Mouse (Mus musculus) liver, embryonic 16.5 days (tissue): ENCODE data around the gene Zfp53. TPM values are rescaled to one million over a fixed set of nuclear protein-coding genes. Genes with fewer than 3 reads are reported as not detected.
"Not testable (repeated sequence)": the region's sequence is repeated elsewhere in the genome, so short reads cannot be mapped to it uniquely, and the experiment has no call there.

Source experiments
- ATAC-seq: fragments of 200-750 bp; cut with Nextera tagmentation; 2 replicates; pipeline ENCODE4 v1.8.0; 2017; ENCODE audit warnings: low read depth, mild to moderate bottlenecking, moderate number of reproducible peaks, moderate library complexity
- H3K27ac ChIP-seq: fragments of 300-500 bp; sonication (generic); 2 replicates; pipeline ENCODE4 v1.5.1; 2014; ENCODE audit warnings: mild to moderate bottlenecking, low read length
- H3K27me3 ChIP-seq: fragments of 300-500 bp; sonication (generic); 2 replicates; pipeline ENCODE4 v1.6.1; 2014; ENCODE audit warnings: low read depth, low read length, mixed read lengths; ENCODE audit not compliant: control insufficient read depth, insufficient read depth
- H3K36me3 ChIP-seq: fragments of 300-500 bp; sonication (generic); 2 replicates; pipeline ENCODE4 v1.6.1; 2014; ENCODE audit warnings: mild to moderate bottlenecking; ENCODE audit not compliant: control insufficient read depth, insufficient read depth
- H3K4me1 ChIP-seq: fragments of 300-500 bp; sonication (generic); 2 replicates; pipeline ENCODE4 v1.6.1; 2014; ENCODE audit warnings: low read depth, low read length, mixed read lengths; ENCODE audit not compliant: control insufficient read depth
- H3K4me2 ChIP-seq: fragments of 300-500 bp; sonication (generic); 2 replicates; pipeline ENCODE4 v1.6.1; 2014; ENCODE audit warnings: low read depth, low read length, mixed read lengths
- H3K4me3 ChIP-seq: fragments of 300-500 bp; sonication (generic); 2 replicates; pipeline ENCODE4 v1.5.1; 2014; ENCODE audit warnings: low read depth, mild to moderate bottlenecking, low read length
- H3K9ac ChIP-seq: fragments of 300-500 bp; sonication (generic); 2 replicates; pipeline ENCODE4 v1.6.1; 2014; ENCODE audit warnings: low read depth, low read length
- H3K9me3 ChIP-seq: fragments of 300-500 bp; sonication (generic); replicated peaks from 2 replicates; pipeline ENCODE4 v1.6.1; 2016; ENCODE audit warnings: low read length; ENCODE audit not compliant: control insufficient read depth
- WGBS: fragments of 180-500 bp; shearing (Covaris S2); extraction: QIAGEN DNeasy Blood & Tissue Kit; methylation state at CpG from one replicate; pipeline ENCODE4 v1.1.7; 2014; ENCODE audit not compliant: insufficient replicate concordance; 5-methylcytosine and 5-hydroxymethylcytosine counted together
- polyA plus RNA-seq: library from polyadenylated mRNA; unstranded; fragments of >200 nt; fragmentation: Nextera tagmentation; extraction: Ambion mirVana; gene quantifications from 2 replicates; pipeline ENCODE4 v1.2.1, GENCODE M21; 2015

The Zfp53 gene
- 3.1 TPM in 2 replicates for polyA plus RNA-seq

DNA sequence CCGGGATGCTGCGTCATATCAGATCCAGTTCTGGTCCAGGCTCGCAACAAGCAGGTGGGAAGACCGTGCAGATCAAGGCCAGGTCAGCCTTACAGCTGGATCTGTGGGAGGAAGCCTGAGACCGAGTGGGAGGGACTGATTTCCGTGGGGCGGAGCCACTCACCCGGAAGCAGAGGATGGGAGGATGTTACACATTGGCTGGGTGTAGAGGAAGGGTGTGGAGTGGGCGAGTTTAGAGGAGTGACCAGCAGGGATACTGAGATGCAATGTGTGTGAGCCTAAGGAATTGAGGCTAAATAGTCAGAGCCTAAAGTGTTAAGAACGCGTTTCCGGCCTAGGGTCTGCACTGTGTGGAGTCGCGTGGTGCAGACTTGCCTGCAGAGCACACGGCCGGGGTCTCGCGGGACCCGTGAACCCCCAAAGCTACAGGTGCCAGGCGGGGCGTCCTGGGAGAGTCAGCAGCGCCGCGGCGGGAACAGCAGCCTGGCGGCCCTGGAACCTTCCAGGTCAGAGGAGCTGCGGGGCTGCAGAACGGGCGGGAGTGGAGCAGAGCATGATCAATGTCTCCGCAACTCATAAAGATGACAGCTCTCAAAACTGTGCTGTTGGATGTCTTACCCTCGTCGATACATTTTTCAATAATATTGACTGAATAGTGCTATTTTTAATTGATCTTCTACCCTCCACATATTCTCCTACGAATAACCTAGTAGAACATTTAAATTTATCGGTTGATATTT is at the start of gene Zfp53:
Zfp53 (plus strand) TSS at position 239 of the 740 bp plus-strand sequence.
- peak within 1 kb of the TSS; percentile 80 for H3K4me2 ChIP-seq
- whole genome bisulfite sequencing: under 1% methylated on average over 34 of the region's 34 CpGs
- peak; percentile 100 for ATAC-seq
- H3K4me1 ChIP-seq: peaks cover 8% of the 10 kb centered on the region
- H3K9me3 ChIP-seq: no peaks in the 10 kb centered on the region
- peak within 1 kb of the TSS; percentile 76 for H3K9ac ChIP-seq
- H3K36me3 ChIP-seq: no peaks in the 10 kb centered on the region; the same call in 1 of the 2 replicates
- peak within 1 kb of the TSS; percentile 78 for H3K27ac ChIP-seq
- H3K4me3 ChIP-seq: peak within 1 kb of the TSS; percentile 80
- H3K27me3 ChIP-seq: no peaks in the 10 kb centered on the region

DNA sequence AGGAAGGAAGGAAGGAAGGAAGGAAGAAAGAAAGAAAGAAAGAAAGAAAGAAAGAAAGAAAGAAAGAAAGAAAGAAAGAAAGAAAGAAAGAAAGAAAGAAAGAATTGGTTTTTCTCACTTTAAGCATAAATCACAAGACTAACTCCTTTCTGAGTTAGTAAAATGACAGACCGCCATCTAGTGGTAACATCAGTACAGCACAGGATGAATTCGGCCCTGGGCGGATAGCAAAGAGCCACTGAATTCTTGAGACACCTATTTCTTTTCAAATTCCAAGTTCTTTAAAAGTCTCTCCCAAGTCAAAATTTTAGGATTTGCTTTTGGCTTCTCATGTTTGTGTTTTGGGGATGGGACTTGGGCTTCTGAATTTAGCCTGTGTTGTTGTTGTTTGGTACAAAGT is 39.1 kb upstream of the Zfp53 start:
- Histone ChIP-seq H3K4me2 (peak overlapping the region; percentile 90), H3K27me3 (no peaks in the 10 kb centered on the region), H3K36me3 (no peaks in the 10 kb centered on the region), H3K9me3 (no peaks in the 10 kb centered on the region), H3K4me1 (peaks cover 4% of the 10 kb centered on the region), H3K4me3 (peak overlapping the region; percentile 87), H3K9ac (peak overlapping the region; percentile 64), H3K27ac (peak overlapping the region; percentile 89)
- WGBS: 0% methylated on average over 3 of the region's 3 CpGs
- peak; percentile 71 for ATAC-seq

DNA sequence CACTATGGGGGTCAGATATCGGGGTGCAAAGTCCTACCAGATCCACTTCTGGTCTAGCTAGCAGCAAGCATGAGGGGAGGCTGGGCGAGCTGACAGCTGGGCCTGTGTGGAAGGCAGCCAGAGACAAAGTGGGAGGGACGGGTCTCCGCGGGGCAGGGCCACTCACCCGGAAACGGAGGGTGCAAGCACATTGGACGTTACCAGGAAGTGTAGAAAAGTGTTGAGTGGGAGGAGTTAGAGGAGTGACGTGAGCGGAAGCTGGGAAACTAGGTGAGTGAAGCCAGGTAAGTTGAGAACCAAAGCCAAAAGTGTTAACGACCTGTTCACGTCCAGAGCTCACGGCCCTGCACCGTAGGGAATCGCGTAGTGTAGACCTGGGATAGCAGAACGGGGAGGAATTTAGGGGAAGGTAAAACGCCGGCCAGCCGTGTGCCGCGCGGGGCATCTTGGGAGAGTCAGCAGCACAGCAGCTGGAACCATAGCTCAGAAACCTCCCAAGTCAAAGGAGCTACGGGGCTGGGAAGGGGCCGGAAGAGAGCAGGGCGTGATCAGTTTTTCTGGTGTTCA is 38.6 kb upstream of the Zfp53 start, which contains the start of gene Zfp51:
Zfp51 (plus strand) TSS at position 237 of the 567 bp plus-strand sequence.
- H3K36me3 ChIP-seq: no peaks in the 10 kb centered on the region
- no peaks in the 10 kb centered on the region for H3K9me3 ChIP-seq
- H3K4me1 ChIP-seq: peaks cover 4% of the 10 kb centered on the region
- ATAC-seq: peak; percentile 100
- H3K4me2 ChIP-seq: peak within 1 kb of the TSS; percentile 90
- WGBS: under 1% methylated on average over 26 of the region's 26 CpGs
- peak within 1 kb of the TSS; percentile 87 for H3K4me3 ChIP-seq
- H3K27ac ChIP-seq: peak within 1 kb of the TSS; percentile 89
- H3K27me3 ChIP-seq: no peaks in the 10 kb centered on the region
- H3K9ac ChIP-seq: peak within 1 kb of the TSS; percentile 64

DNA sequence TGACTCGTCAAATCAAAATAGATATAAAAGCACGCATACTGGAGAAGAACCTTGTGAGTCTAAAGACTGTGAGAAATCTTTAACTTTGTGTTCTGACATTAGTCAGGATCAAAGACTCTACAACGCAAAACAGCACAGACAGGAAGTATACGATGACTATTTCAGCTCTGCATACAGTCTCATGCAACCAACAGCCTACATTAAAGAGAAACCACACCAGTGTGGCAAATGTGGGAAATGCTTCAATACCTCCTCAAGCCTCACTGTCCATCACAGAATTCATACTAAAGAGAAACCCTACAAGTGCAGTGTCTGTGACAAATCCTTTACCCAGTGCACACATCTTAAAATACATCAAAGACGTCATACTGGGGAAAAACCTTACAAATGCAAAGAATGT is 25.2 kb upstream of the Zfp53 start:
- Histone ChIP-seq H3K4me3 (no peak overlapping the region), H3K27ac (no peak overlapping the region), H3K9me3 (no peaks in the 10 kb centered on the region), H3K27me3 (no peaks in the 10 kb centered on the region), H3K9ac (no peak overlapping the region), H3K4me1 (no peaks in the 10 kb centered on the region), H3K36me3 (peaks cover 13% of the 10 kb centered on the region), H3K4me2 (no peak overlapping the region)
- ATAC-seq: no peak
- WGBS: 82% methylated on average over 5 of the region's 5 CpGs

DNA sequence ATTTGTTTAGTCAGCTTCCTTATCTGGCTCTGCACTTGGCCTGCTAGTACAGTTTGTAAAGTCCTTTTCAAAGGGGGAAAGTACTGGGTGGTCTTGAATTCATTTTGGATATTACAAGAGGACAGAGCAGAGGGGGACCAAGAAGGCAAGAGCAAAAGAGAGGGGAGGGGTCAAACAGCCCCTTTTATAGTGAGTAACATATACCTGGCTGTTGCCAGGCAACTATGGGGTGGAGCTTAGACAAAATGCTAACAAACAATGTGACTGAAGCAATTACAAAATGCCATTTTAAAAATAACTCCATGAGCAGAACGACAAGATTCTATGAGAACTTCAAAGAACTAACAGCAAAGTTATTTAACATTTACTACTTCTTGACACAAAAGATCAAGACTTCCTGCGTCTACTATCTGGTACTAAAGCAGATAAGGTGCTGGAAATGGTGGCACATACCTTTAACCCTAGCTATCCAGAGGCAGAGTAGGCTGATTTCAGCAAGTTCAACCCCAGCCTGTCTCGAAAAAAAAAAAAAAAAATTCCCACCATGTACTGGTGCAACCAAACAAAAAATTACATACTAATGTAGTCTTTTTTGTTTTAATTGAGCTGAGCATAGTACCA is 16.7 kb upstream of the Zfp53 start:
- Histone ChIP-seq H3K4me3 (no peak overlapping the region), H3K27me3 (no peaks in the 10 kb centered on the region), H3K4me1 (peaks cover 17% of the 10 kb centered on the region), H3K27ac (no peak overlapping the region), H3K4me2 (no peak overlapping the region), H3K36me3 (no peaks in the 10 kb centered on the region), H3K9me3 (no peaks in the 10 kb centered on the region), H3K9ac (no peak overlapping the region)
- ATAC-seq: no peak
- 21% methylated on average over 3 of the region's 3 CpGs for WGBS

DNA sequence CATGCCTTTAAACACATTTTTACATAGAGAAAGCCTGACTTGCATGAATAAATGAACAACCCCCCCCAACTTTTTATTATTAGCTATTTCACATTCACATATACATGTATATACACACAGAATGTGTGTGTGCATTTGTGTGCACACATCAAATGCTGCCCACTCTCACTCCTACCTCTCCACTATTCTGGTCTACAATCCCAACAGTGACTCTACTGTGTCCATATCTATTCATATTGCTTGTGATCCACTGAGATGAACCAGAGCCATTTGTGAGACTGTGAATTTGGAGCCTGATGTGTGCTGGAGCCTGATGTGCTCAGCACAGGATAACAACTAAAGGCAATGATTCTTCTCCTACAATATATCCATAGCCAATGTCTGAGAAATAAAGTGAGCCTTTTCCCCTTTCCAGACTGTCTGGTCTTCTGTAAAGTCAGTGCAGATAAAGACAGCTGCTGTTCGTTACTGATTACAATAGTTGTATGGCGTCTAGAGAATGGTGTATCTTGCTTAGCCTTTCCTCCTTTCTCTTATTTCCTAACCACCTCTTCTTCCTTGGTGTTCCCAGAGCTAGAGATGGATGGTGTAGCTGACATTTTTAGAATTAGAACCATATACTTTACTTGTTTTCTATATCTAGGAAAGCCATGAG is 16.0 kb upstream of the Zfp53 start:
- peak; percentile 76 for ATAC-seq
- no peaks in the 10 kb centered on the region for H3K9me3 ChIP-seq
- peak overlapping the region; percentile 7; the same call in 1 of the 2 replicates for H3K4me2 ChIP-seq
- H3K36me3 ChIP-seq: no peaks in the 10 kb centered on the region
- peaks cover 17% of the 10 kb centered on the region for H3K4me1 ChIP-seq
- no peak overlapping the region for H3K9ac ChIP-seq
- 19% methylated on average over 2 of the region's 2 CpGs for WGBS
- H3K4me3 ChIP-seq: no peak overlapping the region
- H3K27ac ChIP-seq: no peak overlapping the region; the same call in 1 of the 2 replicates
- no peaks in the 10 kb centered on the region for H3K27me3 ChIP-seq

DNA sequence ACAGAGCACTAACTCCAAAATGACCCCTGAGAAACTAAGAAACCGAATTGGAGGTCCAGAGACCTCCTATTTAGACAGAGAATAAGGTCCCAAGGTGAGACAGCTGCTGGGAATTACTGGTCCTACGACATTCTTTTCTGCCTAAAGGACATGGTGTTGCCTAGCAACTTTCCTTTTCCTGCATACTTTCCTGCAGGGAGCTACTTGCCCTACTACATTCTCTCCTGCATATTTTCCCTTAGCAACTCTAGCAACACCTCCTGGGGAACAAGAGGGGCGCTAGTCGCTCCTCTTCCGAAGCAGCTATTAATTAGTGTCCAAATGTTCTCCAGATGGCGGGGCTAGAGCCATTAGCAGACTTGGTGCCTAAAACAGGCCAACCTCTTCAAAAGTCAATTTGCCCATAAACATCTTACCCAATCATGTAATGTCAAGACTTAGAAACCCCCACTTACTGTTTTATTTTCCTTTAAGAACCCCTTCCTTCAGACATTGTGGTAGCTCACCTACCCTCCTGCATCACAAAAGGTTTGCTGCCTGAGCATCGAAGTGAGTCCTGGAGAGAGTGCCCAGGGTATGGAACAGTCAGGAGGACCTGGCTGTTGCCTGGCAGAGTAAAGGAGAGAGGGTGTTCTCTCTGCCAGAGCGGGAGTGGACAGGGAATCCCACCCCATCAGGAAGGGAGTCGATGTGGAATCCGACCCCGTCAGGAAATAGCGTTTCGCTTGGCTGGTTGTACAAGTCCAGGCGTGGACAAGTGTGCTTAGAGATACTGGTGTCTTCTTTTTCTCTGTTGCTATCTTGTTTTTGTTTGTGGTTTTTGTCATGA is 15.2 kb upstream of the Zfp53 start:
- H3K4me2 ChIP-seq: peak overlapping the region; percentile 7
- no peaks in the 10 kb centered on the region for H3K27me3 ChIP-seq
- H3K9me3 ChIP-seq: no peaks in the 10 kb centered on the region
- 0 out of 2 replicates have a peak, but pooled peaks have one; percentile 20 for ATAC-seq
- no peak overlapping the region for H3K4me3 ChIP-seq
- H3K27ac ChIP-seq: 0 out of 2 replicates have a peak overlapping the region, but pooled peaks have one; percentile 33
- H3K4me1 ChIP-seq: peaks cover 17% of the 10 kb centered on the region
- H3K36me3 ChIP-seq: no peaks in the 10 kb centered on the region
- 0 out of 2 replicates have a peak overlapping the region, but pooled peaks have one; percentile 7 for H3K9ac ChIP-seq
- 28% methylated on average over 14 of the region's 14 CpGs for WGBS

DNA sequence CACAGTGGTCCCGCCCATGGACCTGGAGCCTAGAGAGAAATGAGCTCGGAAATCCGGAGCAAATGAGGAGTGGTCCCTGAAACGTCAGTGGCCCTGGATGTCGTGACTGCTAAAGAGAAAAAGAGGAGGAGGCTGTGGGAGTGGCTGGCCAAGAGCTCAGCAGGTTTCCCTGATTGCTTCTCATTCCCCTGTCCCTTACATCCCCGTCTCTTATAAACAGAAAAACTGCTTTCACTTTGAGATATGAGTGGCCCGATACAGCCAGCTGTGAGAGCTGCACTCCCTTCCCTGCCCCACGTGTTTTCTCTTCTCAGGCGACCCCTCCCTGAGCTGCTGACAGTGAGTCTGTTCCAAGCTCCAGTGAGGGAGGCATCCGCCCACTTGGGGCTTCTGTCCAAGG is 14.1 kb upstream of the Zfp53 start:
- peak overlapping the region; percentile 30; the same call in 1 of the 2 replicates for H3K4me2 ChIP-seq
- H3K4me1 ChIP-seq: peaks cover 17% of the 10 kb centered on the region
- not testable (repeated sequence) for H3K36me3 ChIP-seq, H3K9ac ChIP-seq, ATAC-seq, H3K9me3 ChIP-seq, H3K27ac ChIP-seq, H3K27me3 ChIP-seq
- H3K4me3 ChIP-seq: peak overlapping the region; percentile 29
- 9% methylated on average over 10 of the region's 10 CpGs for WGBS
